Mouse (Mus musculus): Measurements from ENCODE around the gene Gm1673.

DNA sequence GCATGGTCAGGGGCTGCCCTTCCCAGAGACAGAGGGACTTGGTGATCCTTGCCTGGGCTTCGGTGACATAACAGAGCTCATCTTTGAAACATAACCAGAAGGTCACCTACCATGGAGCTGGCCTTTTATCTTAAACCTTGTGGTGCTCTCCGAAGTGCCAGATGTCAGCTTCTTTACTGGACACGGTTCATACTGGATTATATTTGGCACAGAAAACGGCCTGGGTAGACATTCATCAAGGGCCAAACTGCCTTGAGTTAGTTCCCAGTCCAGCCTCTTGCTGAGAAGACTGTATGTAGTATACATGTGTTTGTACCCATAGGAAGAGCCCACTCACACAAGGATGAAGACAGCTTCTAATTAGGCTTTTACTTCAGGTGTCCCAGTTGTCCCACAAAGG lies 23.6 kb downstream of the Gm1673 start:
- TF ChIP-seq CTCF (IDR thresholded peaks at IDR 0.05; ENCODE audit: low read depth, low read length) (no peak), POLR2A (IDR thresholded peaks at IDR 0.05; ENCODE audit: extremely low read depth, insufficient read depth, low read length) (no peak)

All from liver, adult 2 months (tissue).